Comparison of ENCODE assay signal across 14 mouse cellular contexts in genomic region chr9:64220603-64221002, GRCm38 (mm10).
"Had no signal": no experiment of that assay in that cellular context is flagged by ENCODE, and none has a peak within 500 bp of the region (broad histone marks: within the 10 kb centered on the region; RNA-seq: fewer than 3 reads in every experiment).

No protein-coding gene starts in this region.

- H3K27me3 ChIP-seq: limb, embryonic 12.5 days; liver, embryonic 13.5 days; lung, embryonic 15.5 days; neural tube, embryonic 12.5 days had no signal

- DNase-seq: kidney, adult 2 months; kidney, postnatal 25 days; layer of hippocampus, adult 9-11 months; liver; liver, embryonic 13.5 days; liver, postnatal 0 days; midbrain, embryonic 14.5 days; retina, postnatal 1 day; right cerebral cortex, postnatal 14 days; thymus, adult 18-20 months; thymus, postnatal 14 days had no signal

- ATAC-seq: liver, postnatal 0 days had no signal

- H3K4me3 ChIP-seq: limb, embryonic 12.5 days; liver, embryonic 13.5 days; lung, embryonic 15.5 days; neural tube, embryonic 12.5 days had no signal

- H3K36me3 ChIP-seq: limb, embryonic 12.5 days; lung, embryonic 15.5 days; neural tube, embryonic 12.5 days had no signal

- H3K27ac ChIP-seq: limb, embryonic 12.5 days; liver, embryonic 13.5 days; lung, embryonic 15.5 days; neural tube, embryonic 12.5 days had no signal

- H3K9me3 ChIP-seq: limb, embryonic 12.5 days; liver, embryonic 13.5 days; lung, embryonic 15.5 days; neural tube, embryonic 12.5 days had no signal

- H3K9ac ChIP-seq: limb, embryonic 12.5 days; liver, embryonic 13.5 days; liver, postnatal 0 days; lung, embryonic 15.5 days; neural tube, embryonic 12.5 days had no signal

- H3K4me2 ChIP-seq: limb, embryonic 12.5 days; liver, embryonic 13.5 days; lung, embryonic 15.5 days; neural tube, embryonic 12.5 days had no signal
